Comparison of ENCODE assay signal across 21 mouse cellular contexts in genomic region chr10:67742824-67743223, GRCm38 (mm10).
DNase-seq lines count a peak whose midpoint lies in the region; ATAC-seq and TF ChIP-seq lines count a peak whose summit lies in the region.
"Had no signal": no experiment of that assay in that cellular context is flagged by ENCODE, and none has a peak within 500 bp of the region (broad histone marks: within the 10 kb centered on the region; RNA-seq: fewer than 3 reads in every experiment).

No protein-coding gene starts in this region.

- H3K4me2 ChIP-seq in heart, postnatal 0 days (ENCODE audit: low read depth, low read length): no peak overlapping the region
- no peak overlapping the region for H3K4me2 ChIP-seq in liver, postnatal 0 days (ENCODE audit: low read depth, low read length)
- H3K4me2 ChIP-seq: forebrain, embryonic 12.5 days; hindbrain, embryonic 14.5 days; limb, embryonic 12.5 days; neural tube, embryonic 12.5 days; stomach, embryonic 15.5 days had no signal

- no peak for TF ChIP-seq EP300 in heart, postnatal 0 days (IDR thresholded peaks at IDR 0.05; ENCODE audit: low read depth)
- TF ChIP-seq EP300 in liver, postnatal 0 days (IDR thresholded peaks at IDR 0.05; ENCODE audit: low read depth): no peak

- no peaks in the 10 kb centered on the region for H3K4me1 ChIP-seq in heart, postnatal 0 days (ENCODE audit: control insufficient read depth, insufficient read depth)
- H3K4me1 ChIP-seq in liver, postnatal 0 days (ENCODE audit: insufficient read depth): peaks cover 2% of the 10 kb centered on the region; the same call in 1 of the 2 replicates
- H3K4me1 ChIP-seq in limb, embryonic 10.5 days: peaks cover 17% of the 10 kb centered on the region
- H3K4me1 ChIP-seq: forebrain, embryonic 12.5 days; limb, embryonic 12.5 days; neural tube, embryonic 12.5 days; stomach, embryonic 15.5 days had no signal

- H3K4me3 ChIP-seq in heart, postnatal 0 days (ENCODE audit: low read depth, low read length): no peak overlapping the region
- H3K4me3 ChIP-seq in liver, postnatal 0 days (ENCODE audit: low read depth, low read length): no peak overlapping the region
- no peak overlapping the region for H3K4me3 ChIP-seq in limb, embryonic 10.5 days
- H3K4me3 ChIP-seq: forebrain, embryonic 12.5 days; left cerebral cortex, adult 2 months; limb, embryonic 12.5 days; midbrain, embryonic 10.5 days; neural tube, embryonic 12.5 days; stomach, embryonic 15.5 days had no signal

- DNase-seq in heart, adult 11 months: peak; percentile 42
- no peak for DNase-seq in heart, postnatal 25 days (ENCODE audit: low spot score)
- no peak for DNase-seq in heart, postnatal 0 days (ENCODE audit: low spot score)
- DNase-seq in heart, adult 18-20 months: no peak
- no peak for DNase-seq in liver, postnatal 0 days
- DNase-seq in liver: no peak
- no peak for DNase-seq in limb, embryonic 10.5 days (ENCODE audit: low spot score)
- DNase-seq: cerebellum, postnatal 10 days; gastrocnemius, postnatal 10 days; lung, adult 2 months; spleen, adult 18-20 months had no signal

- no peaks in the 10 kb centered on the region for H3K27me3 ChIP-seq in heart, postnatal 0 days (ENCODE audit: control insufficient read depth, insufficient read depth, low read length)
- no peaks in the 10 kb centered on the region for H3K27me3 ChIP-seq in liver, postnatal 0 days (ENCODE audit: insufficient read depth, low read length)
- H3K27me3 ChIP-seq in limb, embryonic 10.5 days (ENCODE audit: low read depth, poor library complexity, severe bottlenecking): no peaks in the 10 kb centered on the region
- H3K27me3 ChIP-seq: CH12.LX; forebrain, embryonic 12.5 days; limb, embryonic 12.5 days; neural tube, embryonic 12.5 days; stomach, embryonic 15.5 days had no signal

- no peak for TF ChIP-seq CTCF in heart, postnatal 0 days (IDR thresholded peaks at IDR 0.05; ENCODE audit: low read depth)
- no peak for TF ChIP-seq CTCF in liver, postnatal 0 days (IDR thresholded peaks at IDR 0.05; ENCODE audit: low read depth)

- H3K36me3 ChIP-seq in heart, postnatal 0 days (replicated peaks; ENCODE audit: control insufficient read depth, insufficient read depth, low read length): no peaks in the 10 kb centered on the region
- H3K36me3 ChIP-seq in liver, postnatal 0 days (replicated peaks; ENCODE audit: insufficient read depth, low read length): no peaks in the 10 kb centered on the region
- no peaks in the 10 kb centered on the region for H3K36me3 ChIP-seq in limb, embryonic 10.5 days
- H3K36me3 ChIP-seq: forebrain, embryonic 12.5 days; limb, embryonic 12.5 days; midbrain, embryonic 10.5 days; neural tube, embryonic 12.5 days; stomach, embryonic 15.5 days had no signal

- 63% methylated on average over 8 of the region's 8 CpGs for WGBS in heart, postnatal 0 days
- 47% methylated on average over 8 of the region's 8 CpGs for WGBS in liver, postnatal 0 days (ENCODE audit: insufficient replicate concordance)
- 72% methylated on average over 8 of the region's 8 CpGs for WGBS in limb, embryonic 10.5 days

- intact Hi-C loops in heart, postnatal 25 days (cut with DNase I): no loop called here

- H3K27ac ChIP-seq in heart, postnatal 0 days (ENCODE audit: low read depth): peak overlapping the region; percentile 28; the same call in 1 of the 2 replicates
- peak overlapping the region; percentile 34; the same call in 1 of the 2 replicates for H3K27ac ChIP-seq in liver, postnatal 0 days (ENCODE audit: low read depth)
- H3K27ac ChIP-seq in limb, embryonic 10.5 days: no peak overlapping the region; the same call in 1 of the 2 replicates
- H3K27ac ChIP-seq: forebrain, embryonic 12.5 days; hindbrain, embryonic 14.5 days; left cerebral cortex, adult 2 months; limb, embryonic 12.5 days; midbrain, embryonic 10.5 days; neural tube, embryonic 12.5 days; stomach, embryonic 15.5 days had no signal

- ATAC-seq in heart, postnatal 0 days (ENCODE audit: insufficient read depth, low read depth): no peak
- no peak for ATAC-seq in liver, postnatal 0 days
- ATAC-seq in megakaryocyte, adult 5-6 weeks (ENCODE audit: poor library complexity, severe bottlenecking): peak; percentile 62
- ATAC-seq: intestine, embryonic 16.5 days had no signal

- no peak overlapping the region for H3K9ac ChIP-seq in heart, postnatal 0 days (replicated peaks; ENCODE audit: low read depth, low read length)
- H3K9ac ChIP-seq in liver, postnatal 0 days (replicated peaks): no peak overlapping the region
- H3K9ac ChIP-seq: forebrain, embryonic 12.5 days; hindbrain, embryonic 14.5 days; limb, embryonic 12.5 days; neural tube, embryonic 12.5 days; stomach, embryonic 15.5 days had no signal

- H3K9me3 ChIP-seq in heart, postnatal 0 days (replicated peaks; ENCODE audit: control insufficient read depth, low read length): no peaks in the 10 kb centered on the region
- no peaks in the 10 kb centered on the region for H3K9me3 ChIP-seq in liver, postnatal 0 days (ENCODE audit: low read length)
- no peaks in the 10 kb centered on the region for H3K9me3 ChIP-seq in limb, embryonic 10.5 days (replicated peaks)
- H3K9me3 ChIP-seq: forebrain, embryonic 12.5 days; limb, embryonic 12.5 days; midbrain, embryonic 10.5 days; neural tube, embryonic 12.5 days; stomach, embryonic 15.5 days had no signal
